Mouse (Mus musculus) liver, adult 2 months (tissue): ENCODE data around the gene Arxes1. TPM values are rescaled to one million over a fixed set of nuclear protein-coding genes. Genes with fewer than 3 reads are reported as not detected.
"Not testable (repeated sequence)": the region's sequence is repeated elsewhere in the genome, so short reads cannot be mapped to it uniquely, and the experiment has no call there.

ENCODE experiments used
- DNase-seq: peaks from one replicate; pipeline ENCODE4 v3.0.0-alpha.2; 2011; ENCODE audit warnings: low read depth, low spot score; ENCODE audit errors: extremely low read depth
- H3K27ac ChIP-seq: fragments of 200-500 bp; replicated peaks from 2 replicates; pipeline ENCODE4 v1.5.1; 2012; ENCODE audit warnings: low read depth, mild to moderate bottlenecking, control low read depth, inconsistent platforms, low read length; ENCODE audit not compliant: insufficient read depth
- H3K27me3 ChIP-seq: fragments of 200-500 bp; 2 replicates; pipeline ENCODE4 v1.6.1; 2012; ENCODE audit warnings: mild to moderate bottlenecking, moderate library complexity, low read length, inconsistent platforms; ENCODE audit not compliant: control insufficient read depth, insufficient read depth
- H3K36me3 ChIP-seq: fragments of 200-500 bp; 2 replicates; pipeline ENCODE4 v1.6.1; 2012; ENCODE audit warnings: low read length, inconsistent platforms; ENCODE audit not compliant: control insufficient read depth, insufficient read depth
- H3K4me1 ChIP-seq: fragments of 200-500 bp; 2 replicates; pipeline ENCODE4 v1.6.1; 2011; ENCODE audit warnings: low read length; ENCODE audit not compliant: control insufficient read depth, insufficient read depth
- H3K4me3 ChIP-seq: fragments of 200-500 bp; 2 replicates; pipeline ENCODE4 v1.5.1; 2011; ENCODE audit warnings: low read depth, mild to moderate bottlenecking, control low read depth, low read length, moderate library complexity; ENCODE audit not compliant: insufficient read depth
- H3K79me2 ChIP-seq: fragments of 200-500 bp; 2 replicates; pipeline ENCODE4 v1.6.1; 2012; ENCODE audit warnings: inconsistent platforms, mild to moderate bottlenecking, low read length, moderate library complexity; ENCODE audit not compliant: control insufficient read depth, insufficient read depth
- H3K9ac ChIP-seq: fragments of 200-500 bp; 2 replicates; pipeline ENCODE4 v1.6.1; 2012; ENCODE audit warnings: low read depth, mild to moderate bottlenecking, control low read depth, inconsistent platforms, low read length
- CTCF ChIP-seq: fragments of 200-500 bp; IDR thresholded peaks from 2 replicates; pipeline ENCODE4 v1.5.1; 2011; ENCODE audit warnings: low read depth, low read length, control low read depth
- POLR2A ChIP-seq: fragments of 200-500 bp; IDR thresholded peaks from 2 replicates; pipeline ENCODE4 v1.6.1; 2011; ENCODE audit warnings: low read length, control low read depth; ENCODE audit not compliant: insufficient read depth; ENCODE audit errors: extremely low read depth
- WGBS: fragments of 180-500 bp; shearing (Covaris S2); methylation state at CpG from one replicate; pipeline ENCODE4 v1.1.7; 2018; 5-methylcytosine and 5-hydroxymethylcytosine counted together
- polyA plus RNA-seq: library from polyadenylated mRNA; depleted of rRNA; stranded (reverse); fragments of >200 nt; gene quantifications from 2 replicates; pipeline ENCODE4 v1.2.3, GENCODE M21; 2012; rRNA removed
- total RNA-seq: library from RNA; depleted of rRNA; stranded (reverse); fragments of >200 nt; gene quantifications from 2 replicates; pipeline ENCODE4 v1.2.3, GENCODE M21; 2014; rRNA removed

Gene Arxes1
- total and polyA plus RNA-seq, 2 experiments, result not detected

DNA sequence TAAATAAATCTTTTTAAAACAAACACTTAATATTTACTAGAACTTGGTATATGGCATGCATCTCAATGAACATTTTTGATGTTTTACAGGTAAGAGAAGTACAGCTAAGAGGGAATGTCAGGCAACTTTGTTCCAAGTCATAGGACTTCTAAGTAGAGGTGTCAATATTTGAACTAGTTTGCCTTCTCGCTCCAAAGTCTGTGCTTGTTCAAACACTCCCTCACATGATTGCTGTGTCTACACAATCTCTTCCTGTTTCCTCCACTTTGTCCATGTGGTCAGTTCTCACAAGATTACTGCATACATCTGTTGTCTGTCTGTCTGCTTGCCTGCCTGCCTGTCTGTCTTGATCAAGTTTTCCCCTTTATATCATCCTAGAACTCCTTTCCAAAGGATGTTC lies 27.5 kb downstream of the Arxes1 start:
- 14% methylated on average over 1 of the region's 1 CpGs for WGBS
- TF ChIP-seq CTCF, result no peak
- no peak for TF ChIP-seq POLR2A
- Histone ChIP-seq H3K79me2 (no peaks in the 10 kb centered on the region), H3K9ac (no peak overlapping the region), H3K27me3 (no peaks in the 10 kb centered on the region), H3K27ac (no peak overlapping the region), H3K4me1 (no peaks in the 10 kb centered on the region), H3K4me3 (no peak overlapping the region), H3K36me3 (no peaks in the 10 kb centered on the region)
- peak; percentile 73 for DNase-seq

DNA sequence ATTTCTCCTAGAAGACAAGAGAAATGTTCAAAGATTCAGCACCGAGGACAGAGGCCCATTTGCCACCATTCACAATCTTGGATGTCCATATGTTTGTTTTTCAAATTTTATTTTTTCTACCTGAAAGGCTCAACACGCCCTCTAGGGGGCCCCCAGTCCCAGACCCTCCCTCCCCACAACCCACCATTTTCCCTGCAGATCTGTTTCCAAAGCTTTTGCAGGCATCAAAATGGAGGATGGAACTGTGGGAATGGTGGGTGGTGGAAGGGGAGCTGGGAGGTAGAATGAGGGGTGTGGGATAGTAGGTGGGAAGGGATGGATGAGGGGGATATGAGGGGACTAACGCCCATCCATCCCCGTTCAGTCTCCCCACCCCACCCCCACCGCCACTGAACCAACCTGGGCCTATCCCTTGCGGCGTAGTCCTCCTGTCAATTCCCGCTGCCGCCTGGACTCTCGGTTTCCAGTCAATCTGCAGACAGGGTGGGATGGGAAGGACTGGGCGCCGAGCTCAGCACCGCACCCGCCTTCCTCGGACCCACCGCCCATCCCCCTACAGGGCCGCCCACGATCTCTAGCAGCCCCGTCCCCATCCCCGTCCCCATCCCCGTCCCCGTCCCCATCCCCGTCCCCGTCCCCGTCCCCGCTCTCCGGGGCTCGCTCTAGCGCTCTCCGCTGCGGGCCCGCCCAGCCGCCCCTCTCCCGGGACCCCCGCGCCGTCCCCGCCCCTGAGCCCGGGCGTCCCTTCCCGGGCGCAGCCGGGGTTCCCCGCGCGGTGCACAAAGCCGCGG lies 34.2 kb downstream of the Arxes1 start:
- H3K4me3 ChIP-seq, H3K27me3 ChIP-seq, DNase-seq, H3K36me3 ChIP-seq, H3K27ac ChIP-seq, H3K79me2 ChIP-seq, H3K9ac ChIP-seq, H3K4me1 ChIP-seq: not testable (repeated sequence)
- WGBS, result 13% methylated on average over 2 of the region's 48 CpGs

DNA sequence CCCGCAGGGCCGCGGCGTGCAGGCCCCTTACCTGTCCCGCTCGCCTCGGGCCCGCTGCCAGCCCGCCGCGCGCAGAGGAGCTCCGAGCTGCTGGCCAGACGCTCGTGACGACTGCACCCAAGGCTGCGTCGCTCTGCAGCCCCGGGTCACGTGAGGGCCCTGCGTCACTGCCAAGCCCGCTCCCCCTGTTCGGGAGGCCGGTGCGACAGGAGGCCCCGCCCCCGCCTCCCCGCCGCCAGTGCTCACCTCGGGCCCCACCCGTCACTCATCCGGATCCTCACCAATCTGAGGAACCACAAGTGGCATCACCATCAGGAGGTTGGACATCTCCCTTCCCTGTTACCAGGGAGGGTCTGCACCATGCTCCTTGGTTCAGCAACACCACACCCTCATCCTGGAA lies 34.9 kb downstream of the Arxes1 start, which contains the start of gene Bex2:
TSS of gene Bex2 (minus strand) at position 217 of the 400 bp plus-strand sequence.
- WGBS, result 4% methylated on average over 3 of the region's 32 CpGs
- not testable (repeated sequence) for H3K27ac ChIP-seq, H3K36me3 ChIP-seq, DNase-seq, H3K79me2 ChIP-seq, H3K4me1 ChIP-seq, H3K27me3 ChIP-seq, H3K9ac ChIP-seq, H3K4me3 ChIP-seq

Other genes with a start within 250 kb of the Arxes1 start
- gene Bhlhb9, start 235.8 kb upstream of the Arxes1 start, total RNA-seq, result 2.7 and 4.1 TPM in 2 replicates
- 0.41 and 1.5 TPM in 2 replicates for gene Bhlhb9, start 235.8 kb upstream of the Arxes1 start, polyA plus RNA-seq
- 0.09 and 0.34 TPM in 2 replicates for gene Gprasp2, start 194.3 kb upstream of the Arxes1 start, total RNA-seq
- 0.16 and 0.17 TPM in 2 replicates for gene Gprasp2, start 194.3 kb upstream of the Arxes1 start, polyA plus RNA-seq
- gene Arxes2, start 39.5 kb upstream of the Arxes1 start, total RNA-seq, result 0.09 and 0.20 TPM in 2 replicates
- 0.09 TPM in 1 of 2 replicates, not detected in the other for gene Arxes2, start 39.5 kb upstream of the Arxes1 start, polyA plus RNA-seq
- gene Bex2, start 34.9 kb downstream of the Arxes1 start, total RNA-seq, result 0.40 TPM in 1 of 2 replicates, not detected in the other
- 0.13 TPM in 1 of 2 replicates, not detected in the other for gene Bex2, start 34.9 kb downstream of the Arxes1 start, polyA plus RNA-seq
- not detected in 2 replicates for gene Nxf3, start 51.9 kb downstream of the Arxes1 start, total RNA-seq
- not detected in 2 replicates for gene Nxf3, start 51.9 kb downstream of the Arxes1 start, polyA plus RNA-seq
- gene Bex4, start 105.6 kb downstream of the Arxes1 start, total RNA-seq, result 0.37 and 0.67 TPM in 2 replicates
- gene Bex4, start 105.6 kb downstream of the Arxes1 start, polyA plus RNA-seq, result 0.15 and 0.32 TPM in 2 replicates
- gene Tceal8, start 139.0 kb downstream of the Arxes1 start, total RNA-seq, result 19.1 and 31.2 TPM in 2 replicates
- gene Tceal8, start 139.0 kb downstream of the Arxes1 start, polyA plus RNA-seq, result 3.1 and 5.1 TPM in 2 replicates
- 0.18 TPM in 1 of 2 replicates, not detected in the other for gene Tceal5, start 170.5 kb downstream of the Arxes1 start, total RNA-seq
- not detected in 2 replicates for gene Tceal5, start 170.5 kb downstream of the Arxes1 start, polyA plus RNA-seq
- gene Tceal7, start 181.4 kb downstream of the Arxes1 start, total RNA-seq, result not detected in 2 replicates
- not detected in 2 replicates for gene Tceal7, start 181.4 kb downstream of the Arxes1 start, polyA plus RNA-seq
- not detected in 2 replicates for gene Bex1, start 182.1 kb downstream of the Arxes1 start, total RNA-seq
- 0.40 TPM in 1 of 2 replicates, not detected in the other for gene Bex1, start 182.1 kb downstream of the Arxes1 start, polyA plus RNA-seq
- 30.7 and 32.4 TPM in 2 replicates for gene Tceal9, start 211.7 kb downstream of the Arxes1 start, total RNA-seq
- gene Tceal9, start 211.7 kb downstream of the Arxes1 start, polyA plus RNA-seq, result 3.1 and 3.9 TPM in 2 replicates
- gene Bex3, start 236.9 kb downstream of the Arxes1 start, total RNA-seq, result 1.2 and 1.5 TPM in 2 replicates
- 1.4 and 1.9 TPM in 2 replicates for gene Bex3, start 236.9 kb downstream of the Arxes1 start, polyA plus RNA-seq